Mouse (Mus musculus) spleen, postnatal 14 days (tissue): ENCODE data around the gene Zdhhc19.
"Not testable (repeated sequence)": the region's sequence is repeated elsewhere in the genome, so short reads cannot be mapped to it uniquely, and the experiment has no call there.

ENCODE experiments used
- DNase-seq, 2 experiments: peaks; one replicate each; pipeline ENCODE4 v3.0.0; 2021 to 2022; ENCODE audit warnings: low spot score in 2 of 2

The Zdhhc19 gene

DNA sequence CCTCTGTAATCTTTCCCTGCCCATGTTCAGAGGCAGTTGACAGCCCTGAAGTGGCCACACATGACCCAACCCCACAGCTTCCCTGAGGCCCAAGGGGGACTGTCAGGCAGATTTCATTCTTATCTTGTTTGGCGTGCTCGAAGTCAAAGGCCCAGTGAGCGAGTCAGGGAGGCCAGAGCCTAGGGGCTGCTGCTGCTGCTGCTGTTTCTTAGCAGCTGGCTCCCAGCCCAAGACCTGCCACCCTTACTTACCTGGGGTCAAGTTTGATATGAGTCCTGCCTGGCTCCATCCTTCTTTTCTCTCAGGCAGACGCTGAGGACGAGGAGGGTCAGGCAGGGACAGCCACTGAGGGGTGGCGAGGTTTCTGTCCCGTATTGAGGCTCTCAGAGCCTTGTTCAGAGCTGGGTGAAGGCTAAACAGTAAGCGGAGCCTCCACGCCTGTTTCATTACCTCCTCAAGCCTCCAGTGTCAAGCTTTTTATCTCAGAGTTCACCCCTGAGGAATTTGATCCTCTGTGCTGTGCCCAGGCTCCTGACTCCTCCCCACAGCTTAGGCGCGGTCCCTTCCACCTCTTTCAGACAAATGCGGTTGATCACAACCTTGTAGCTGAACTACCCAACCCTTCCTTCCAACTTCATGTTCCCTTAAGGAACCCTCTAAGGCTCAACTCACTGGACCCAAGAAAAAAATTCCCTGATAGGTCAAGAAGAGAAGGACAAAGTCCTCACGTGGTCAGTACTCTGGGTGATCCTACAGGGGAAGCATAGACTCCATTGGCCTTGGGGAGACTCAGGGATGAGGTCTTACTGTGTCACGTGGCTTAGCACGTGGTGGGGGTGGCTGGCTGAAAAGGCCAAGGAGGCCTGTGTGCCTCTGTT lies 8.6 kb upstream of the Zdhhc19 start, which contains the start of gene Slc51a:
Slc51a (minus strand) TSS at position 646 of the 878 bp plus-strand sequence.
- no peak for DNase-seq

DNA sequence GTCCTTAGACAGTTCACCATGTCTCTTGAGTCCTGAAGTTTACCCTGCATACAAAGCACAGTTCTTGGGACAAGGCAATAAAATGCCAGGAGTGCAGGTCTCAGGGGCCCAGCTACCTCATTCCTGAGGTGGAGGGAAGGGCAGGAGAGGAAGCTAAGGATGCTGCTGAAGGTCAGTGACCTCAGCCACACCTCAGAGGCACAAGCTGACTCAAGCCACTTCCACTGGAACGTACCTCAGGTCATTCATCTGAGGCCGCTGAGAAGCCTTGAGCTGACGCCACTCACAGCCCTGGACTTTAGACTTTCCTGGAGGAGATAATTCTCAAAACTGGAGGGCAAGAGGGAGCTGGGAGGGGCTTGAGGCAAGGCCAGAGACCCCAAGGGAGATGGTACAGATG lies 7.1 kb upstream of the Zdhhc19 start:
- DNase-seq: no peak

DNA sequence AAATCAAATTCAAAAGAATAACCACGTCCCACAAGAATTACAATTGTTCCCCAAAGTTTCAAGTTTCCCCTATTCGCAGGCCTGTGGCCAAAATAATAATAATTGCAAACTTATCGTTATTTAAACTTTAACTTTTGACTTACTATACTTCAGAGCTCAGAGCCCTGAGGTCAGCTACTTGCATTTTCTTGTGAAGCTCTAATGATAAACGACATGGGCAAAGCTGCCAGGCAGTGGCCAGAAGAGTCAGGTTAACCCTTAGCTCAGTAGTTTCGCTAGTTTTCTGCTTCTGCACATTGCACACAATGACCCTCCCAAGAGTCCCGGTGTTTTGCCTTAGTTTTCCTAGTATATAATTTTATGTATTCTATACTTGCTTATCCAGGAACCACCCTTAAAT lies 1.7 kb upstream of the Zdhhc19 start:
- not testable (repeated sequence) for DNase-seq

DNA sequence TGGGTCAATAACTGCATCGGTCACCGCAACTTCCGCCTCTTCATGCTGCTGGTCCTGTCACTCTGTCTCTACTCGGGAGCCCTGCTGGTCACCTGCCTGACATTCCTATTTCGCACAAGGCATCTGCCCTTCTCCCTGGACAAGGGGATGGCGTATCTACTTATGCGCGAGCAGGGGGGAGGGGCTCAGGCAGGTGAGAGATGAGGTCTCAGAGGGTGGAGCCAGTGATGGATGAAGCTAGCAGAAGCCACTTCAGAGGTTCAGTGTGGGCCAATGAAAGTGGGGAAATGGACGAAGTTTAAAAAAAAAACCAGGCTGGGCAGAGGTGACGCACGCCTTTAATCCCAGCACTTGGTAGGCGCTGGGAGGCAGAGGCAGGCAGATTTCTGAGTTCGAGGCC lies 2.9 kb downstream of the Zdhhc19 start:
- no peak for DNase-seq

DNA sequence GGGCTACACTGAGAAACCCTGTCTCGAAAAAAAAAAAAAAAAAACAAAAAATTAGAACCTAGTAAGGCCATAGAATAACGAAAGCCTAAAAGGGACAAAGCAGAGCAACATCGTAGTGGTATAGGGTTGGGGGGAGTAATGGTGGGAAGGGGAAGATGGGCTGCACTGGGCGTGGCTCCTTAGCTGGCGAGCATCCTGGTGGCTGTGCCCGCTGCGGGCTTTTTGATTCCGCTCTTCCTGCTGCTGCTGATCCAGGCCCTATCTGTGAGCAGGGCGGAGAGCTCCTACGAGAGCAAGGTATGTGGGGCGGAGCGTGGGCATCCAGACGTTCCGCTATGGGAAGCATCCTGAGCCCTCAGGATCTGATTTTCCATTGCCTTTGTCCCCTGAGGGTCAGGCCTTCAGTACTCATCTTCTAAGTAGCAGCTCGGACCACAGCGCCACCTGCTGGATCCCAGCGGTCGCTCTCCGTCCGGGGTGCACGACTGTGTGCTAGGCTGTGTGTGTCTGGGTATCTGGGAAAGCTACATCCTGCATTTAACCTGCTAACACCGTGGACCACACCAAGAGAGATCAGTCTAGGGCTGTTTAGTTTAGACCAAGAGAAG lies 3.5 kb downstream of the Zdhhc19 start:
- DNase-seq: peak; percentile 75 to 85

DNA sequence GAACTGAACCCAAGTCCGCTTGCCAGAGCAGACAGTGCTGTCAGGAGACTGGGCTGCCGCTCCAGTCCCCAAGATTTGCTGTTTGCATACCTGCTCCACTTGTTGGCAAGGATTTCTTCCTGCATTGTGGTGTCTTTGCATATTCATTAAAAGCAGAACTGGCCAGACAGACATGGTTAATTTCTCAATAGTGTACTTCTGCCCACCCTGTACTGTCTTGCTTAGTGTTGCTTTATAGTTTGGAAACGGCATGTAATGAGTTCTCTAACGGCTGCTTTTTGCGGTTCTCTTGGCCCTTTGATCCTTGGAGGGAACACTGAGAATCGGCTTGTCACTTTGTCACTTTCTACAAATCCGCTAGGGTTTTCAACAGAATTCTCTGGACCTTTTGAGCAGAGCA lies 5.4 kb downstream of the Zdhhc19 start:
- DNase-seq: no peak

DNA sequence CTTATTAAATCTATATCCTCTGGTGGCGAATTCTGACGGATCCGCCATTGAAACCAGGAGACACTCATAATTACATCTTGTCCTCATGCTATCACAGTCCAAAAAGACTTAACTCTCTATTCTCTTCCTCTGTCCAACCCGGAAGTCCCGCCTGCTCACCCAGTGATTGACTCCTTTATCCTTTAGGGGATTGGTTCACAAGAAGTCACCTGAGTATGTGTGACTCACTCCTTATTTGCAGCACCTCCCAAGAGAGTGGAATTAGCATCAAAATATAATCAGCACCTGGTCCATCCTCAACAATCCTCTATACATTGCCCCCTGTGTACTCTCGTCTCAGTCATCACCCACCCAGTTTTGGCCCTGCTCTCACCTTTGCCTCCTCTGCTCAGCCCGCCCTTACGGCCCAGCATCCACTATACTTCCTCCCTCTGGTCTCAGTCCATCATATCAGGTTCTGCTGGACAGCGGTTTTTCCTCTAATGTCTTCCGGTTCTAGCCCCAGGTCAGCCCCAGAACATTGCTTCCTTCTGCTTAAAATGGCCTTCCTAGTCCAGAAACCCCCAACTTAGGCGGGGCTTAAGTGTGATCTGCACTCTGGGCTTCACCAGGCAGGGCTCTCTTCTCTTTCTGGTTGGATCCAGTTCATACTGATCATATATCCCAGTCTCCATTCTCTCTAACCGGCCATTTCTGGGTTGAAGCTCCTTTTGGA lies 6.7 kb downstream of the Zdhhc19 start:
- no peak for DNase-seq

DNA sequence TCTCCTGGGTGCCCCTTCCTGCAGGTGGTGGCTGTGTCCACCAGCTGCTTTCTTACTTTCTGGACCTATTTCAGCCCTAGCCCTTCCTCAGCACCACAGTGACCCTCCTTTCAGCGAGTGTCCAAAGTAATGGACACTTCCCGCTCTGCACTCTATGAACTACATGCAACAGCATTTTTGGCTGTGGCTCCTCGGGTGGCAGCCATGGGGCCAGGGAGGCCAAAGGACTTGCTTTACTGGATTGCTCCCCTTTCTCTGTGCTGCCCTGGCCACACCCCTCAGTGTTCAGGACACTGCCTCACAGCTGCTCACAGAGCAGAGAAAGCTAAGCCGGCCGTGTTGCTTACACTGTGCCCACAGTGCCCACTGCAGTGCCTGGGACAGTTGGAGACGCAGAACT lies 7.6 kb downstream of the Zdhhc19 start:
- DNase-seq: no peak

DNA sequence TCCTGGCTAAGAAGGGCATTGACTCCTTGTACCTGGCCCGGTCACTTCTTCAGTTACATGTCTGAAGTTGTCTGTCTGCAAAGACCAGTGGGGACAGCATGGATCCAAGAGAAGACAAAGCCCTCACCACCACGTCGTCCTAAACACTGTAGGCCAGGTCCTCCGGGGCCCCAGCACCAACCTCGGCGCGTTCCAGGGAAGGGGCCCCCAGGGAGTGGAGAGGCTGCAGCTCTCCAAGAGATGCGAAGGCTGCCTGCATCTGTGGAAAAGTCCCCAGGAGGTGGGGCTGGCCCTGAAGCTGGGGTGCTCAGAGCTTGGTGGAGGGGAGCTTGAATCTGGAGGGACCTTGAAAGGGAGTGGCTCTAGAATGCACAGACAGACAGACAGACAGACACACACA lies 10.2 kb downstream of the Zdhhc19 start:
- no peak for DNase-seq

DNA sequence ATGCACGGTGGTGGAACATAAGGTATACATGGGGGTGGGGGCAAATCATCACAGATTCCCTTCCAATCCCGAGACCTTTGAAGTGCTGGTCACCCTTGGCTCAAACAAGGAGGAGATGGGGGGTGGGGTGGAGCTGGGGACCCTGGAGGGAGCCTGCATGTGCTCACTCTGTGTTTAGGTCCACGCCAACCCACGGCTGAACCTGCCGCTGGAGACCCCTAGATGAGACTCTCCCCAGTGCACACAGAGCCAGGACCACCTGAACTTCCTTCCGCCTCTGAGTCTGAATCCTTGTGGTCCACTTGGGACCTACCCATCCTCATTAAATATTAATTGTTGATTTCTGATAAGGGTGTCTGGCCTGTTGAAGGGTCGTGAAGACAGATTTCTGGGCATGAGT lies 10.8 kb downstream of the Zdhhc19 start:
- DNase-seq: no peak

DNA sequence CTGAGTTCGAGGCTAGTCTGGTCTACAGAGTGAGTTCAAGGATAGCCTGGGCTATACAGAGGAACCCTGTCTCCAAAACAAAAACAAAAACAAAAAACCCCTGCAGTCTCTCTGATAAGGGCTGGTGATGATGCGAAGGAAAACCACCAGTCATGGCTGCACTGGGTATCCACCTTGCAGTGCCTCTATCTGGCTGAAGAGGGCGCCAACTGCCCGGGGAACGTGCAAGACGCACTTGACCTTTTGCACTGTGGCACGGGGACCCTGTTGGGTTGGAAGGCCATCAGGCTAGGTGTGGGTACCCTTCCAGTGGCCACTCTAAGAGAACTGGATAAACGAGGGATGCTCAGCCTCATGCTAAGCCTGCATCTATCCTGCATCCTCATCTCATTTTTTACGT lies 11.3 kb downstream of the Zdhhc19 start:
- peak; percentile 84 to 91 for DNase-seq

DNA sequence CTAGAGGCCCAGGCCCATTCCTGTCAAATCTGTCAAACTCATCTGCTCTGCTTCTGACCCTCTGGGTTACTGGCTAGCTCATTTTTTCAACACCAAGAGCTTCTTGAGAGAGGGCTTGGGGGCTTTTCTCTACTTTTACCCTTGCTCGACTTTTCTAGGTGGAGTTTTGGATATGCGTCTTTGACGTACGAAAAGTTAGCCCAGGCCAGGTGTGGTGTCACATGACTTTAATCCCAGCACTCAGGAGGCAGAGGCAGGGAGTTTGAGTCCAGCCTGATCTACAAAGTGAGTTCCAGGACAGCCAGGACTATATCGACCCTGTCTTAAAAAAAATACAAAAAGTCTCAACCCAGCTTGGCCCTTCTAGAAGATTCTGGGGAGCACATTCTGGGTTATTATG lies 12.0 kb downstream of the Zdhhc19 start:
- no peak for DNase-seq

DNA sequence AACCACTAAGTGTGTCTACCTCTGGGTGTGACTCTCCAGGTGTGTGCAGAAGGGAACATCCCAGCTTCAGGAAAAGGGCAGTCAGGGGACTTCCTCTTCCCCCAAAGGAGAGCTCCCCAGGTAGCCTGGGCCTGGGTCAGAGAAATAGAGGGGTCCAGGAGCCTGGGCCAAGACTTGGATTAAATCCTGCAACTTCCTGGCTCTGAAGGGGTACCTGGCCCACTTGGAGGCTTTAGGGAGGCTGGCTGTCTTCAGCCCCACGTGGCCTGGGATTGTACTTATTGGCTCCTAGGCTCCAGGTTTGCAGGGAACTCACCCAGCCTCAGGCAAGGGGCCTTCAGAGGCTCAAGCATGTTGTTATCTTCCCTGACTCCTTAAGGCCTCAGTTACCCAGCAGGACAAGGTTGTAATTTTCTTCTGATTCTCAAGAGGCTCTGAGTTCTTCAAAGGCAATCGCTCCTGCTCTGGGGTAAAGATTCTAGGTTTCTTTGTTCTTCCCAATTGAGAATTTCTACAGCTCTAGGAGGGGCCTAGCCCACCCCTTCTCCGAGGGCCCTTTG lies 12.5 kb downstream of the Zdhhc19 start:
- DNase-seq: no peak

DNA sequence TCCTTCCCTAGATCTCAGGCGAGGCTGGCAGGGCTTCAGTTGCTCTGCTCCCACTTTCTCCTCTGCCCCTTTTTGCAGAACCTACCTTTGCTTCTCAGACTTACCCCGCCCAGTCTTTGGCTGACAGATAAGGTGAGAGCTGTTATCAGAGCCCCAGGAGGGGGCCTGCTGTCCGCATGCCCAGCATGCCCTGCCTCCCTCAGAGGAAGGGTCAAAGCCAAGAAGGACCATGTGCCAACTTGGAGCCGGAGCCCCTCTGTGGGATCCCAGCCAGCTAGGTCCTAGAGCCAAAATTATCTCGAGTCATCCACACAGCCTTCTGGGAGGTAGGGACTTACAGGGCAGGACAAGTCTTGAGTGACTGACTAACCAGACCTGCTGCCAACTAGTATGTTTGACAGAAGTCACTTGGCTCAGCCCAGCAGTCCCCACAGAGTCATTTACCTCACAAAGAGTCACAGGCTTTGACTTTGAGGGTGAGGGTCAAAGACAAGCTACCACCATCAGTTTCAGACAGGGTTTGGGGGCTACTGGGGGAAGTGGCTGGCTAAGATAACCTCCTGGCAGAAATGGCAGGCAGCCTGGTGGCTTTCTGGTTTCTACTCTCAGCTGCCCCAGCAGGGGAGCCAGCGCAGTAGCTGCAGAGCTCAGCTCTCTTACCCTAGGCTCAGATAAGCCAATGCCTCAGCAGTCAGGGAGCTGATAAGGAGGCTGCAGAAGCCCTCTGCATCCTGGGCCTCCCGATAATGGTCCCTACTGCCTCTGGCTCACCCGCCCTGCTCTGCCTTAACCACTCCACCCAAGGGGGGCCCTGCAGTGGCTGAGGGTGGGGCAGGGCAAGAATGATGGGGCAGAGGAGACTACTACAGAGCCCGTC lies 13.2 kb downstream of the Zdhhc19 start:
- peak; percentile 77 to 78 for DNase-seq

DNA sequence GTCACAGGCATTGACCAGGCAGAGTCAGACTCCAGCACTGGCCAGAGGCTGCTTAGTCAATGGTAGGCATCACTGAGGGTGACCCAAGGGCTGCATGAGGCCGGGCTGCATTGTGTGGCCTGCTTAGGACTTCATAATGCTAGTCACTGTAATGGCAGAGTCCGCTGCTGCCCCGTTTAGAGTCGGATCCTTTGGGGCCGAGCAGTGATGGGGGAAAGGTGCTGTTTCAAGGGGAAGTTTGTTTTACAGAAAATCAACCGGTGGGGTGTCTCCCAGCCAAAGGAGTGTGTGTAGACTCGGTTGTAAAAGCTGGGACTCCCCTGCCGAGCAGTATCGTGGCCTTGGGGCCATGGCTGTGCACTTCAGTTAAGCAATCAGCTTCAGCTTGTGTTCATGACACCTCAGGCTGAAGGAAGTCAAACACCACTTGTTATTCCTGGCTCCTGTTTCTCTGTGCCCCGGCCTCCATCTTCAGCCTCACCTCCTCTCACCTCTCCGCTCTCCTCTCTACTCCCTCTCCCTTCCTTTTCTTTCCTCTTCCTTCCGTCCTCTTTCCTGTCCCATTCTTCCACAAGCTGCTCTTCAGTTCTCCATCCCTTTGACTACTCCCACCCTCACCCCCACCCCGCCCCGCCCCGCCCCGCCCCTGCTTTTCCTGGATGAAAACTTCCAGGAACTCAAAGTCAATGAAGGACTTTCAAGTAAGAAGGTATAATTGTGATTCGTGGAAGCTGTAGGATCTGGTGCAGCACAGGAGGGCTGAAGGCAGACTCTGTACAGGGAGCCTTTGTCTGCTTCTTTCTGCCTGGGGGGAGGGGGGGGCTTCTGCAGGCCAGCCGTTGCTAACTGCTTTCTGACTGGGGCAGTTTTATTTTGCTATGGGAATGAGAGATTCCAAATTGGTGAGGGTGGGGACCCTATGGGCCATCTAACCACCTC lies 14.6 kb downstream of the Zdhhc19 start:
- DNase-seq: no peak

DNA sequence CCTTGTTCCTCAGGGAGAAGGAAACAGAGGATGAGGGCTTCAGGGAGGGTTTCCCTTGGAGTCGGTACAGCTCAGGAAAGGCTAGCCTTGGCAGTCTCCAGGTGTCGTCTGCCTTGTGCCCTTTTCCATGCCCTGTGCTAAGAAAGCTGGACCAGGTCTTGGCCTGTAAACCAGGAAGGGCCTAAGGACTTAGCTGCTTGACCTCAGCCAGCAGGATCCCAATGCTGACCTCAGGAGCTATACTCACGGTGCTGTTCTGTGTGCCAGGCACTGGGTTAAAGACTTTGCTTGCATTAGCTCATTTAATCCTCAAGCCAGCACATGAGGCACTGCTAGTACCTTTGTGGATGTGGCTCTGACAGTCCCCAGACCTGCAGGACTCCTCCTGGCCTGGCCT lies 15.3 kb downstream of the Zdhhc19 start:
- no peak for DNase-seq

DNA sequence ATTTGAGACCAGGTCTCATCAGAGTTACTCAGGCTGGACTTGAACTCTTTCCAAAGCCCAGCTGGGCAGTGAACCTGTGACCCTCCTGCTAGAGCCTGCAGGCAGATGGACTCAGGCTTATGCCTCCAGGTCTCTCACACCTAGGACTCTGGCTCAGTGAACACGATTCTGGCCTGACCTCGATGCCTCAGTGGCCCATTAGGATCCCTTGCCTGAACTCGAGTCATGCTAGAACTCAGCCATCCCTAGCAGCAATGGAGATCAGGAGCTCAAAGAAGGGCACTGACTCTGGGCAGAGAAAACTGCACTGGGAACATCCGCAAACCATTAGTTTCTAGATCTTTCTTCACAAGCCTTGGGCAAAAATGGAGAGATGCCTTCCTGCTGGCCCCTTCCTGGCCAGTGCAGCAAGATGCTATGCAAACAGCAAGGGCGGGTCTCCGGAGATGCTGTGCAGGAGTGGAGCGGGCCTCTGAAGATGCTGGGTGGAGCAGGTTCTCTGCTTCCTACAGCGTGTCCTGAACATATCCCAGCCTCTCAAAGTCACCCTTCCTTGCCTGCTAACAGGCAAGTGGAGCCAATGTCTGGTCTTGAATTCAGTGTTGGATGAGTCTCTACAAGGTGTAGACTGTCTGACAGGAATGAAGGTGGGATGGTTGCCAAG lies 15.9 kb downstream of the Zdhhc19 start:
- DNase-seq: no peak

DNA sequence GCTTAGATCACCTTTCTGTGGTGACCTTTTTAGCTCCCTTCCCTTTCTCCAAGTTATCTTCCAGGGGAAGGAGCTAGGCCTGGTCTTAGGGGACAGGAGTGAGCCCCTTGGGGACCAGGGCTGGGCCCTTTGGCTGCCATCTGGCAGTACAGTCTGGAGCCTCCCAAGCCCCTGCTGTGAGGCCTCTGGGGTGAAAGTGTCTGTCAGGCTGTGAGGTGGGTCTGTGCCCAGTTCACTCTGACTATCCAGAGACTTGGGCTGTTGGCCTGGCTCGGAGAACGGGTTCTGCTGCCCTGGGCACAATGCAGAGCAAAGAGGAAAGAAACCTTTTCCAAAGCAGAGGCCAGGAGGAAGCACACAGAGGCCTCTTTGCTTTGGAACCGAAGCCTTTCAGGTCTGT lies 16.9 kb downstream of the Zdhhc19 start:
- DNase-seq: no peak

DNA sequence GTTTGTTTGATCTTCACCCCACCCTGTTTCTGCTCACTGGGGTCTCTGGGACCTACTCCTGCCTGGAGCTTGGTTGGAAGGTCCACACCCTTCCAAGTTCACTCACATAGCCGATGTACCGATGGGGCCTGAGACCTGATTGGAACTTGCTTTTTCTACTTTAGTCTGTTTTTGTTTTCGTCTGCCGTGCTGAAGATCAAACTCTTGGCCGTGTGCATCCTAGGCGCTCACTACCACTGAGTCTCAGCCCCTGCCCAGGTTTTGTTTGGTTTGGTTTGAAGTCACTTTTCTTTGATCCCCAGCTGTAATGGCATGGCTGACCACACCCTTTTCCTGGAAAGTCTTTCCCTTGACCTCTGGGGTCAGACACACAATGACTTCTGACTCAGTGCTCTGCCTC lies 17.3 kb downstream of the Zdhhc19 start:
- DNase-seq: no peak

DNA sequence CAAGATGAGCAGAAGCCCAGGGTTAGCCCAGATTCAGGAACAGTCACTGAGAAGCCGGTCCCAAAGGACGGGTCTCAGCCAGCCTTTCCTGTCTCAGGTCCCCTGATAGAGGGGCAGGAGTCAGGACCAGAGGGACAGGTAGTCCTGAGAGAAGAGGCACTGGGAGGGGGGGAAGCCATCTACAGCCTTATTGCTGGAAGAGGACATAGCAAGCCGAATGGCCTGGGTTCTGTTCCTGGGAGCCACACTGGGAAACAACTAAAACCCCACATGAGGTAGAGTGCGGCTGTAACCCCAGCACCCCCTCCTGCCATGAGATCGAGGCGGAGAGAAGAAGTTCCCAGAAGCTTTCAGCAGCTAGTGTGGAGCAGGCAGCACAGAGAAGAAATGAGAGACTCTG lies 17.9 kb downstream of the Zdhhc19 start:
- DNase-seq: no peak
